Mouse (Mus musculus) left cerebral cortex, adult 2 months (tissue): ENCODE measurements around the gene Tmem108. TPM values are rescaled to one million over a fixed set of nuclear protein-coding genes. Genes with fewer than 3 reads are reported as not detected.

Experiments
- DNase-seq, 2 experiments: peaks; one replicate each; pipeline ENCODE4 v3.0.0; 2021 to 2022; ENCODE audit warnings: low spot score in 2 of 2, mixed read lengths in 1 of 2; ENCODE audit errors: extremely low spot score in 1 of 2
- H3K27ac ChIP-seq: fragments of 200-600 bp; 2 replicates; pipeline ENCODE4 v1.8.1; 2022
- H3K4me3 ChIP-seq: fragments of 200-600 bp; 2 replicates; pipeline ENCODE4 v1.8.1; 2022
- CTCF ChIP-seq: fragments of 200-600 bp; IDR thresholded peaks from 2 replicates; pipeline ENCODE4 v1.8.1; 2022; ENCODE audit warnings: antibody characterized with exemption, mild to moderate bottlenecking, moderate library complexity
- intact Hi-C: fragments of 180-260 bp; cut with DNase I; formaldehyde crosslinking; loops from one replicate; pipeline ENCODE4 v1.15.1; 2025
- total RNA-seq, 2 experiments: library from RNA; stranded (reverse); gene quantifications; 2 replicates each; pipeline ENCODE4 v1.2.3; 2021

Gene Tmem108
- total RNA-seq, 2 experiments from 2014 or later = 30.3 to 31.1 TPM

- H3K4me3 ChIP-seq = no peak overlapping the region
- DNase-seq = no peak
- TF ChIP-seq CTCF = no peak
- H3K27ac ChIP-seq = no peak overlapping the region
- intact Hi-C loops = no loop called here
Observed at GRCm38 (mm10) chr9:103475414-103475813, 286.2 kb downstream of the Tmem108 start.

- H3K4me3 ChIP-seq = peak overlapping the region; percentile 26
- no peak for TF ChIP-seq CTCF
- DNase-seq = no peak
- peak overlapping the region; percentile 9; the same call in 1 of the 2 replicates for H3K27ac ChIP-seq
- intact Hi-C loops = no loop called here
Observed at GRCm38 (mm10) chr9:103473915-103474688, 287.5 kb downstream of the Tmem108 start.

GRCm38 (mm10) chr9:103471784-103472183 lies 289.9 kb downstream of the Tmem108 start:
- Histone ChIP-seq H3K4me3 (no peak overlapping the region), H3K27ac (no peak overlapping the region)
- DNase-seq = no peak
- intact Hi-C loops = no loop called here
- no peak for TF ChIP-seq CTCF

DNA sequence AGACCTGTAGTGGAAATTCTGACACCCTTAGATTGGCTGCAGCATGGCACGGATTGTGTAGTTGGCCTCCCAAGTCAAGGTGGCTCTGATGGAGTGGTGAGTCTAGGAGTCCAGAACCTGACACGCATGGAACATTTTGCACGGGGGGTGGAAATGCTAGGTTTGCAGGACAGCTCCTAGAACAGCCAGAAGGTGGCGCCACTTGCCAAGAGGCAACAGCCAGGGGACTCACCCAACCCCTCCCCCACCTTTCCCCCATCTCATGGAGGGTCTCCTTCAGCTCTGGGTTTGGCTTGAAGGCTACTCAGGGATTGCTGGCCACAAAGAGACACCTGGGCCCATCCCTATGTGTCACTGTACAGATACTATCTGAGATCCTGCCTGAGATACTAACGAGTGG lies 292.1 kb downstream of the Tmem108 start:
- Histone ChIP-seq H3K27ac (no peak overlapping the region), H3K4me3 (no peak overlapping the region)
- DNase-seq = no peak
- intact Hi-C loops = no loop called here
- peak; percentile 59 for TF ChIP-seq CTCF

- DNase-seq = no peak
- intact Hi-C loops = no loop called here
- no peak for TF ChIP-seq CTCF
- Histone ChIP-seq H3K4me3 (no peak overlapping the region), H3K27ac (no peak overlapping the region)
Observed at GRCm38 (mm10) chr9:103468911-103469310, 292.7 kb downstream of the Tmem108 start.

- intact Hi-C loops = no loop called here
- DNase-seq = no peak
- peak overlapping the region; percentile 15; the same call in 1 of the 2 replicates for H3K27ac ChIP-seq
- H3K4me3 ChIP-seq = no peak overlapping the region
- TF ChIP-seq CTCF = no peak
Observed at GRCm38 (mm10) chr9:103465711-103466220, 295.9 kb downstream of the Tmem108 start.

DNA sequence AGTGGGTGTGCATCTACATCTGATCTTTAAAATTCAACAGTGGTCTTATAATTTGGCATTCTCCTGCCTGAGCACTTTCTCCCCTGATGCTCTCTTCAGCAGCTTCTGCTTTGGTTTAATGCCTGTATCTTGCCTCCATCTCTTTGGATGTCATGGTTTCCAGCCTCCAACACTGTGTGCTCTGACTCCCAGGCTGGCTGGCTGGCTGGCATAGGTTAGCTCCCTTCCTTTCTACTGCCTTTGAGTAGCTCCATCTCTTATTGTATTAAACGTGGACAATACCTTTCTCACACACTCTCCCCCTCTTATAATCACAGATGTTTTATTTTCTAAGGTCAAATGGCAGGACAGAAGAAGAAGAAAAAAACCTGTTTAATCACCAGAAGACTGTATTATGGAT lies 296.3 kb downstream of the Tmem108 start:
- intact Hi-C loops = no loop called here
- DNase-seq = no peak

GRCm38 (mm10) chr9:103463833-103464232 lies 297.8 kb downstream of the Tmem108 start:
- no peak overlapping the region for H3K4me3 ChIP-seq
- intact Hi-C loops = no loop called here
- no peak for TF ChIP-seq CTCF
- H3K27ac ChIP-seq = no peak overlapping the region
- no peak for DNase-seq

More for the DNA sequence above, 296.3 kb downstream of the Tmem108 start:
- Histone ChIP-seq H3K4me3 (no peak overlapping the region), H3K27ac (no peak overlapping the region)
- no peak for TF ChIP-seq CTCF

DNA sequence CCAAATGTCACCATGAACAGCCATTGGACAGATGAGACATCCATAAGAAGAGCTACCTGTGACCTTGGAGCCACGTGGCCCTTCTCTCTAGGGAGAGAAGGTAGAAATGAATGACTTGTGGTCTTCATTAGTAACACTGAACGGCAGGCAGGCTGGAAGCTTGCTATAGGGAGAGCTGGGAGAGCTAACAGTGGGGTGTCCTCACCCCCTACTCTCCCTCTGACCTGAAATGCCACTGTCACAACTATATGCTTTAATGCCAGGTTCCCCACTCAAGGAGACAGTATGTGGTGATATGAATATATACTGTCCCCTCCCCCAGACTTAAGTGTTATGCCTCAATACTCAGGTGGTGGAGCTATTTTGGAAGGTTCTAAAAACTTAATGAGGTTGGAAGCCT lies 301.8 kb downstream of the Tmem108 start:
- intact Hi-C loops = no loop called here
- no peak overlapping the region for H3K4me3 ChIP-seq
- DNase-seq = no peak
- no peak overlapping the region for H3K27ac ChIP-seq
- no peak for TF ChIP-seq CTCF

GRCm38 (mm10) chr9:103459307-103459706 lies 302.3 kb downstream of the Tmem108 start:
- no peak overlapping the region for H3K27ac ChIP-seq
- intact Hi-C loops = no loop called here
- no peak for TF ChIP-seq CTCF
- no peak overlapping the region for H3K4me3 ChIP-seq
- DNase-seq = no peak

DNA sequence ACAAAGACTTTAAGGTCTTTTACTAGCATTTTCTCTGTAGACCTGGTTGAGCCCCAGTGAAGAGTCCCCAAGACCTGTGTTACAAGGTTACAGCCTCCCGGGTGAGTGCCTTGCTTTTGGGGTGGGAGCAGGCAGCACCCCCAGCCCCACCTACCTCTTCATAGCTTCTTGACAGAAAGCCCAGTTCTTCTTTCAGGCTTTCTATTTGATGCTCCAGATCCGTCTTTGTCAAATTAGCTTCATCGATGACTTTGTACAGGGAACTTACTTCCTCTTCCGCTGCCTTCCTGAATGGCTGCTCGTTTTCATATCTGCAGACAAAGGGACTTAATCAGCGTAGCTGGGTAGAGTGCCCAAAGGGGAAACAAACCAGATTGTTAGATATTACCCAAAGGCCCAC lies 312.0 kb downstream of the Tmem108 start:
- no peak for DNase-seq
- no peak overlapping the region for H3K27ac ChIP-seq
- no peak overlapping the region for H3K4me3 ChIP-seq
- intact Hi-C loops = no loop called here
- no peak for TF ChIP-seq CTCF

GRCm38 (mm10) chr9:103449092-103449491 lies 312.5 kb downstream of the Tmem108 start:
- Histone ChIP-seq H3K27ac (no peak overlapping the region), H3K4me3 (no peak overlapping the region)
- no peak for TF ChIP-seq CTCF
- intact Hi-C loops = no loop called here
- no peak for DNase-seq

DNA sequence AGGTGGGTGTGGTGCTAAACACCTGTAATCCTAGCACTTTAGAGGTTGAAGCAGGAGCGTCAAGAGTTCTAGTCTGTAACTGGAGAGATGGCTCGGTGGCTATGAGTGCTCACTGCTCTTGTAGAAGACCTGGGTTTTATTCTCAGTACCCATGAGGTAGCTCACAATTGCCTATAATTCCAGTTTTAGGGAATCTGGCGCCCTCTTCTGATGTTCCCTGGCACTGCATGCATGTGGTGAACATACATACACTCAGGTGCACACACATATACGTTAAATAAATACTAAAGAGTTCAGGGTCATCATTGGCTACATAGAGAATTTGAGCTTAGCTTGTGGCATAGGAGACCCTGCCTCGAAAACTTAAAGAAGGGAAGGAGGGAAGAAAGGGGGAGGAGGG lies 317.0 kb downstream of the Tmem108 start:
- intact Hi-C loops = no loop called here
- Histone ChIP-seq H3K4me3 (no peak overlapping the region), H3K27ac (no peak overlapping the region)
- DNase-seq = no peak
- TF ChIP-seq CTCF = no peak; the same call in 1 of the 2 replicates
